Mouse (Mus musculus) liver (tissue): Measurements from ENCODE around the gene Srsf7.
"Not testable (repeated sequence)": the region's sequence is repeated elsewhere in the genome, so short reads cannot be mapped to it uniquely, and the experiment has no call there.

Source experiments
- DNase-seq: peaks from one replicate; pipeline ENCODE4 v3.0.0-alpha.2; 2020; ENCODE audit warnings: mixed read lengths

Gene Srsf7

DNA sequence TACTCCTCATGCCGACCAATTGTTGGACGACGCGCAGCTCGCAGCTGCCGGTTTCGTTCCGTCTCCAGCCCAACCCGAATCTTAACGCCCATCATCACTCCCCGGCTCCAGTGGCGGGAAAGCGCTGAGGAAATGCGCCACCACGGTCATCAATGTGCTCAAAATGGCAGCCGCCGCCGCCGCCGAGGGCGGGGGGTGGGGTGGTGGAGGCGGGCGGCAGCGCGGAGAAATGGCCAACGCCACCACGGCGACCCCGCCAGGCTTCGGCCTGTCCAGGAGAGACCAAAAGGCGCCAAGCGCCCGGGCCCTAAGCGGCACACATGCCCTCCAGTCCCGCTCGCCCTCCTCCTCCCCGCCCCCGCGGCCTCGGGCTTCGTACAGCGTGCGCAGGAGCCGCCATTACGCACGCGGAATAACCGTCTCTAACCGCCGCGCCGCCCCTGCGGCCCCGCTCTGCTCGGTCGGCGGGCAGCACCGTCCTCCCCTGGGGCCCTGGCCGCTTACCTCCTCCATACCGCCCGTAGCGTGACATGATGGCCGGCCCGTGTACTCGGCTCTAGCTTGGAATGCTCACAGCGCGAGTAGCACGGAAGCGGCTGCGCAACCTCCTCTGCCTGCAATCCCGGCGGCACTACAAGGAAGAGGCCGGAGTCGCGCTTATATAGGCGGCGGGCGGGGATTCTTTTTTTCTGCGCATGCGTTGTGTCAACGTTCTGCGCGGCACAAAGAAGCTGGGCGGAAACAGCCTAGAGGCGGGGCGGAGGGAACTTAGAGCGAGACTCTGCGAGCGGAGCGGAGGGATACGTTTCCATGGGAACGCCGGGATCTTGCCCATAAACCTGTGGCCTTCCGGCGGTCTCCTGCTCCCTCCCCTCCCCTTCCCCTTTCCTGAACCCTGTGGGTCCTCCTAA is at the start of gene Srsf7, which contains the start of gene Ttc39d:
Gene Srsf7, minus strand, starts transcription at position 637 of the 911 bp plus-strand sequence.
Gene Ttc39d, plus strand, starts transcription at position 790 of the 911 bp plus-strand sequence.
- peak; percentile 97 for DNase-seq

- peak; percentile 31 for DNase-seq
Measured at GRCm38 (mm10) chr17:80255208-80255607, 48.1 kb upstream of the Srsf7 start.

DNA sequence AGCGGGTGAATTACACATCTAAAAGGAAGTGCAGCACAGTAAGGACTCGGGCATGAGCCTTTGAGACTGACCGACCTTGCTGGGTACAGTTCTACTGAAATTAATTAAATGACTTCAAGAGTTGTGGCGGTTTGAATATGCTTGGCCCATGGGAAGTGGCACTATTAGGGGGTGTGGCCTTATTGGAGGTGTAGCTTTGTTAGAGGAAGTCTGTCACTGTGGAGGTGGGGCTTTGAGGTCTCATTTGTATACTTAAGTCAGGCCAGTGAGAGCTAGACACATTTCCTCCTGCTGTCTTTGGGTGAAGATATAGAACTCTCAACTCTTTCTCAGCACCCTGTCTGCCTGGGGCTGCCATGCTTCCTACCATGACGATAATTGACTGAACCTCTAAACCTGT is 47.3 kb upstream of the Srsf7 start:
- DNase-seq: no peak

GRCm38 (mm10) chr17:80252757-80253525 is 45.8 kb upstream of the Srsf7 start:
- no peak for DNase-seq

- peak; percentile 10 for DNase-seq
Measured at GRCm38 (mm10) chr17:80243116-80243515, 36.0 kb upstream of the Srsf7 start.

GRCm38 (mm10) chr17:80241594-80241993 is 34.5 kb upstream of the Srsf7 start:
- no peak for DNase-seq

DNA sequence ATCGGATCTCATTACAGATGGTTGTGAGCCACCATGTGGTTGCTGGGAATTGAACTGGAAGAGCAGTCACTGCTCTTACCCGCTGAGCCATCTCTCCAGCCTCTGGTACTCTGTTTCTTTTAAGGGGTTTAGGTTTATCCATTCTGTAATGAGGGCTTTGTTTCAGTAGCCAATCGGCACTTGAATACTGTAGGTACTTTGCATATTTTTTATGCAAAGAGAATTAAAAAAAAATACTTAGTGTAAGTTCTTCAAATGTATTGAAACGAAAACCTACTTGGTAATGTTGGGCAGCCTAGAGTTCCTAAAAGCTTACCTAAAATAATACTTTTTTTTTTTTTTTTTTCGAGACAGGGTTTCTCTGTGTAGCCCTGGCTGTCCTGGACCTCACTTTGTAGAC is 30.4 kb upstream of the Srsf7 start:
- no peak for DNase-seq

DNA sequence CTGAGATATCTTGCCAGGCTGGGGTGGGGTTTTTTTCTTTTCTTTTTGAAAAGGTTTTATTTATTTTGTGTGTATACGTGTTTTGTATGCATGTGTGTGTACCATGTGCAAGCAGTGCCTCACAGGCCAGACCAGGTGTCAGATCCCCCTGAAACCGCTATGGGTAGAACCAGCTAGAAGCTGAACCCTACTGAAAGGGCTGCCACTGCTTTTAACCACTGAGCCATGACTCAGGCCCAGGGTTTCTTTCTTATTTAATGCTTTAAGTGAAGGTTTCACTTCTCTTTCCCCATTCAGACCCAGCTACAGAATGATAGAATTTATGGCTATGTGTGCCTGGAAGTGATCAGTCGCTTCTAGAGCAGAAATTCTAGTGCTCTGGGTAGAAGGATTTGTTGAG is 29.7 kb upstream of the Srsf7 start:
- DNase-seq: no peak

DNA sequence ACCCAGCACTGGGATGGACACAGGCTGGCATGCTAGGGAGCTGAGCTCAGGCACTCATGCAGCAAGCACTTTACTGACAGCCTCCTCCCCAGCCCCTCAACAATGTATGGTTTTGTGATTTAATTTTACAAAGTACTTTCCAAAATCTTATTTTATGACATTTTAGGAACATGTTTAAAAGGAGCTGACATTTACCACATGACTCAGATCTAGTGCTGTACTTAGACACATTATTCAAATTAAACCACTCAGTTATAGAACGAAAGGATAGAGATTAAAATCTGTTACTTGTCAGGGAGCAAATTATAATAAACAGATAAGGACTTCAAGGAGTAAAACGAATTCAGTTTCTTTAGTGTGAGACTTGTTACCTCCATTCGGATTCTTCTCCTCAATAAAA is 28.4 kb upstream of the Srsf7 start:
- DNase-seq: no peak

GRCm38 (mm10) chr17:80234376-80234775 is 27.3 kb upstream of the Srsf7 start:
- DNase-seq: no peak

GRCm38 (mm10) chr17:80233844-80234243 is 26.7 kb upstream of the Srsf7 start:
- no peak for DNase-seq

- no peak for DNase-seq
Measured at GRCm38 (mm10) chr17:80229396-80229795, 22.3 kb upstream of the Srsf7 start.

- not testable (repeated sequence) for DNase-seq
Measured at GRCm38 (mm10) chr17:80225142-80225541, 18.0 kb upstream of the Srsf7 start.

- DNase-seq: peak; percentile 86
Measured at GRCm38 (mm10) chr17:80224326-80225116, 17.4 kb upstream of the Srsf7 start, which contains the start of gene Gemin6. Gene Gemin6 (plus strand): TSS chr17:80224441.

GRCm38 (mm10) chr17:80223829-80224228 is 16.7 kb upstream of the Srsf7 start:
- no peak for DNase-seq

DNA sequence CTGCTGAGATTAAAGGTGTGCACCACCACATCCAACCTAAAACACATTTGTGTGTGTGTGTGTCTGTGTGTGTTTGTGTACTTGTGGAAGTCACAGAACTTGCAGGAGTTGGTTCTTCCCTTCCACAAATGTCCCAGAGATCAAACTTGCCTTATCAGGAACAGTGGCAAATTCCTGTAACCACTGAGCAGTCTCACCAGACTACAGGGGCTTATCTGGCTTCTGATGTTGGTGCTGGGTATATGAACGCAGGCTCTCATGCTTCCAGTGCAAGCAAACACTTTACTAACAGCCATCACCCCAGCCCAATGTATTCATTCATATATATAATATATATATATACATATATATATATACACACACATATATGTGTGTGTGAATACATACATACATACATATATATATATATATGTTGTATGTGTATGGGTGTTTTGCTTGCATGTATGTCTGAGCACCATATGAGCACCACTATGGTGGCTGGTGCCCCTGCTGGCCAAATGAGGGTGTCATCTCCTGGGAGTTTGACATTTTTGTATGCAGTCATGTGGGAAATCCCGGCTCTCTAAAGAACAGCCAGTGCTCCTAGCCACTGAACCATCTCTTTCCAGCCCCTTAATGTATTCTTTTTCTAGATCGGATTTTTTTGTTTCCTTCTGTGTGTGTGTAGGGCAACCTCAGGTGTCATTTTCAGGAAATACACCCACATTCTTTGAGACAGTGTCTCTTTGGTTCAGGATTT is 15.0 kb upstream of the Srsf7 start:
- peak; percentile 20 for DNase-seq

DNA sequence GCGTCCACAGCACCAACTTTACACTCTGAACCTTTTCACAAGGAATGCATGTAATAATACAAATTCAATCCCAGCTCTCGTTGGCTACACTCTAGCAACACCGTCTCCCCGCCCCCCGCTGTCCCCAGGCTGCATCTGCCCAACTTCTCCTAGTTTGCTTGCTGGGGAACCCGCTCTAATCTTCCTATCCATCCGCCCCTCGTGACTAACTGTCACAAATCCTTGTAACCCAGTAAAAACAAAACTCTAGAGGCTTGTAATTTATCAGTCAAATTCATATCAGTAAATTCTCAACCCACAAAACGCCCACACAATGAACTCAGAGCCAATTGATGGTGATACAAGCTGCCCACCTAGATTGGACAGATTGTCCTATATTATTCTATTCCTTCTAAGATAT is 14.1 kb upstream of the Srsf7 start:
- no peak for DNase-seq

GRCm38 (mm10) chr17:80220131-80220530 is 13.0 kb upstream of the Srsf7 start:
- DNase-seq: no peak

- not testable (repeated sequence) for DNase-seq
Measured at GRCm38 (mm10) chr17:80213998-80214397, 6.9 kb upstream of the Srsf7 start.

DNA sequence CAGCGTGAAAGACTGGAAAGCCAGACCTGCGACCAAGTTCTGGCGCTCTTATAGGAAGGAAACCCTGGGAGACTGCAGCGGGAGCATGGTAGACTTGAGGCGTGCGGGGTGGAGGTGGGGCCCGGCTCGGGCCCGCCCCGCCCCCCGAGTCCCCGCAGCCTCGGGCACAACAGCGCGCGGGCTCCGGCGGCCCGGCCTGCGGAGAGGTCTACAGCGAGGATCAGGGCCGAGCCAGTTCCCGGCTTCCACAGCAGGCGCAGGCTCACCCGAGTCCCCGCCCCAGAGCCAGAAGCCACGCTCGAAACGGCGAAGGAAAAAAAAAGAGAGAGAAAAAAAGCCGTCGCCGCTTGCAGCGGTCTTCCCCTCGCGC is 821 bp downstream of the Srsf7 start:
- DNase-seq: peak; percentile 73

GRCm38 (mm10) chr17:80205657-80206056 is 1.4 kb downstream of the Srsf7 start:
- DNase-seq: no peak

DNA sequence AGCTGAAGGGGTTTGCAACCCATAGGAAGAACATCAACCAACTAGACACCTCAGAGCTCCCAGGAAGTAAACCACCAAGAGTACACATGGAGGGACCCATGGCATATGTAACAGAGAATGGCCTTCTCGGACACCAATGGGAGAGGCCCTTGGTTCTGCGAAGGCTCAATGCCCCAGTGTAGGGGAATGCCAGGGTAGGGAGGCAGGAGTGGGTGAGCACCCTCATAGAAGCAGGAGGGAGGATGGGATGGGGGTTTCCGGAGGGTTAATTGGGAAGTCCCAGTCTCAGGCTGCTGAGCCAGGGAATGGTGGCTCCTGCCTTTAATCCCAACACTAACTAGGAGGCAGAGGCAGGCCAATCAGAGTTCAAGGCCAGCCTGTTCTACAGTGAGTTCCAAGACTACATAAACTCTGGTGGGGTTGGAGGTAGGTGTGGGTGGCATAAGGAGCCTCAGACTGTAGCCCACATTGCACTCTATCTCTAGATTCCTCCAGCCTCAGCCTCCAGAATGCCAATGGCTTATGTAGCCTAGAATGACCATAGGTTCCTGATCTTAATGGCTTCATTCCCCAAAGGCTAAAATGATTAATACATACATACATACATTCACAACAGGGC is 7.8 kb downstream of the Srsf7 start:
- no peak for DNase-seq
